Mouse (Mus musculus): ENCODE measurements at regions not wholly inside any gene's neighbourhood (a gene's known extent, or its start where the extent isn't known, plus 50 kb on each side); places are given as distances from the start of the nearest gene placed in this dataset.

- Histone ChIP-seq H3K4me1 (ENCODE audit: insufficient read depth, low read depth, low read length) (no peaks in the 10 kb centered on the region), H3K9me3 (replicated peaks) (peaks cover 22% of the 10 kb centered on the region), H3K27me3 (ENCODE audit: insufficient read depth, low read length) (no peaks in the 10 kb centered on the region), H3K36me3 (replicated peaks) (no peaks in the 10 kb centered on the region), H3K4me3 (ENCODE audit: low read depth, low read length) (no peak overlapping the region)
- DNase-seq (ENCODE audit: low spot score), result no peak
- TF ChIP-seq CTCF (IDR thresholded peaks at IDR 0.05; ENCODE audit: low read depth, low read length) (no peak), POLR2AphosphoS5 (IDR thresholded peaks at IDR 0.05; ENCODE audit: insufficient replicate concordance, low read depth, low read length) (no peak), TAL1 (conservative IDR thresholded peaks at IDR 0.05; ENCODE audit: low read depth, low read length) (no peak), GATA1 (IDR thresholded peaks at IDR 0.05; ENCODE audit: borderline replicate concordance, low read length) (no peak), GATA2 (IDR thresholded peaks at IDR 0.05; ENCODE audit: borderline replicate concordance, low read depth, low read length) (no peak)
- no peak for ATAC-seq (ENCODE audit: extremely low read depth, insufficient number of reproducible peaks, low FRiP score, poor library complexity, severe bottlenecking)
These were observed 450.2 kb upstream of the Cdh11 start for GRCm38 (mm10) chr8:103235614-103236013.

GRCm38 (mm10) chr8:103238456-103238970 lies 453.1 kb upstream of the Cdh11 start:
- DNase-seq (ENCODE audit: low spot score) (no peak), ATAC-seq (ENCODE audit: extremely low read depth, insufficient number of reproducible peaks, low FRiP score, poor library complexity, severe bottlenecking) (no peak)
- peaks cover 20% of the 10 kb centered on the region for H3K9me3 ChIP-seq (replicated peaks)
- no peaks in the 10 kb centered on the region for H3K4me1 ChIP-seq (ENCODE audit: insufficient read depth, low read depth, low read length)
- H3K4me3 ChIP-seq (ENCODE audit: low read depth, low read length), result no peak overlapping the region
- no peaks in the 10 kb centered on the region for H3K36me3 ChIP-seq (replicated peaks)
- TF ChIP-seq GATA1 (IDR thresholded peaks at IDR 0.05; ENCODE audit: borderline replicate concordance, low read length), result no peak
- TF ChIP-seq GATA2 (IDR thresholded peaks at IDR 0.05; ENCODE audit: borderline replicate concordance, low read depth, low read length), result no peak
- TF ChIP-seq CTCF (IDR thresholded peaks at IDR 0.05; ENCODE audit: low read depth, low read length), result no peak
- TF ChIP-seq TAL1 (conservative IDR thresholded peaks at IDR 0.05; ENCODE audit: low read depth, low read length), result no peak
- no peak for TF ChIP-seq POLR2AphosphoS5 (IDR thresholded peaks at IDR 0.05; ENCODE audit: insufficient replicate concordance, low read depth, low read length)
- no peaks in the 10 kb centered on the region for H3K27me3 ChIP-seq (ENCODE audit: insufficient read depth, low read length)

DNA sequence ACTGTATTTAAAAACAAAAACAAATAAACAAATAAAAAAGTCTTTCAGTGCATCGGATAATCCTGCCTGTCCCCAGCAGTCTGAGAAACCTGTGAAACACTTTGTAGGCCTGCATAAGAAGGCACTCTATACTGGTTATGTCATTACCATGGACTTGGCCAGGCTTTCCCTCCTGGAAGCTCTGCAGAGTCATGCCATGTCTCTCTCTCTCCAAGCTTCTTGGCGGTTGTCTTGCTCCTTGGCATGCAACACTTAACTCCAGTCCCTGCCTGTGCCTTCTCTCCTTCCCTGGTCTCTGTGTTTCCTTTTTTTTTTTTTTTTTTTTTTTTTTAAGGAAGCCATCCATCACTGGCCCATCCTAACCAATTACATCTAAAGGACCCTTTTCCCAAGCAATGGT lies 458.7 kb upstream of the Cdh11 start:
- TF ChIP-seq GATA2 (IDR thresholded peaks at IDR 0.05; ENCODE audit: borderline replicate concordance, low read depth, low read length), result no peak
- no peak for TF ChIP-seq POLR2AphosphoS5 (IDR thresholded peaks at IDR 0.05; ENCODE audit: insufficient replicate concordance, low read depth, low read length)
- TF ChIP-seq GATA1 (IDR thresholded peaks at IDR 0.05; ENCODE audit: borderline replicate concordance, low read length), result no peak
- no peak for TF ChIP-seq TAL1 (conservative IDR thresholded peaks at IDR 0.05; ENCODE audit: low read depth, low read length)
- TF ChIP-seq CTCF (IDR thresholded peaks at IDR 0.05; ENCODE audit: low read depth, low read length), result no peak
- ATAC-seq (ENCODE audit: extremely low read depth, insufficient number of reproducible peaks, low FRiP score, poor library complexity, severe bottlenecking), result no peak
- Histone ChIP-seq H3K9me3 (replicated peaks) (peaks cover 30% of the 10 kb centered on the region), H3K4me1 (ENCODE audit: insufficient read depth, low read depth, low read length) (no peaks in the 10 kb centered on the region), H3K36me3 (replicated peaks) (no peaks in the 10 kb centered on the region), H3K27me3 (ENCODE audit: insufficient read depth, low read length) (no peaks in the 10 kb centered on the region), H3K4me3 (ENCODE audit: low read depth, low read length) (no peak overlapping the region)
- DNase-seq (ENCODE audit: low spot score), result no peak

- H3K4me1 ChIP-seq (ENCODE audit: insufficient read depth, low read depth, low read length), result no peaks in the 10 kb centered on the region
- peaks cover 30% of the 10 kb centered on the region for H3K9me3 ChIP-seq (replicated peaks)
- H3K27me3 ChIP-seq (ENCODE audit: insufficient read depth, low read length), result no peaks in the 10 kb centered on the region
- no peak for DNase-seq (ENCODE audit: low spot score)
- H3K36me3 ChIP-seq (replicated peaks), result no peaks in the 10 kb centered on the region
- no peak for ATAC-seq (ENCODE audit: extremely low read depth, insufficient number of reproducible peaks, low FRiP score, poor library complexity, severe bottlenecking)
- TF ChIP-seq TAL1 (conservative IDR thresholded peaks at IDR 0.05; ENCODE audit: low read depth, low read length), result no peak
- no peak for TF ChIP-seq CTCF (IDR thresholded peaks at IDR 0.05; ENCODE audit: low read depth, low read length)
- TF ChIP-seq GATA2 (IDR thresholded peaks at IDR 0.05; ENCODE audit: borderline replicate concordance, low read depth, low read length), result no peak
- TF ChIP-seq GATA1 (IDR thresholded peaks at IDR 0.05; ENCODE audit: borderline replicate concordance, low read length), result no peak
- TF ChIP-seq POLR2AphosphoS5 (IDR thresholded peaks at IDR 0.05; ENCODE audit: insufficient replicate concordance, low read depth, low read length), result no peak
- H3K4me3 ChIP-seq (ENCODE audit: low read depth, low read length), result no peak overlapping the region
These were observed 459.2 kb upstream of the Cdh11 start for GRCm38 (mm10) chr8:103244658-103245057.

DNA sequence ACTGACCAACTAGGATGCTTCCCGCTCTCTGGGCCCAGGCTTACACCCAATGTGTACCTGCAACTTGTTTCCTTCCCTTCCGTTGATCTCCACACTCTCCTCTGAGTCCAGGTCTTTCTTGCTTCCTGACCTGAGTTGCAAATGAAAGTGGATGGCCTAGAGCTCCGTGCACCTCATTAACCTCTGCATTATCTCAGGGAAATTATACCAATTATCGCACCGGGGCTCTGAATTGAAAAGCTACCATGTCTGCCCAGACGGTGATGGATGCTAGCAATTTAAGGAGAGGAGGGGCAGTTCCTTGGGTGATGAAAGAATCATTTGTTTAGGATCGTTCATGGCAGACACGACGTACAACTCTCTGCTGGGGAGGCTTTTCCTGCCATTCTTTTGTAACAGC lies 460.4 kb upstream of the Cdh11 start:
- Histone ChIP-seq H3K4me1 (ENCODE audit: insufficient read depth, low read depth, low read length) (no peaks in the 10 kb centered on the region), H3K27me3 (ENCODE audit: insufficient read depth, low read length) (no peaks in the 10 kb centered on the region), H3K4me3 (ENCODE audit: low read depth, low read length) (no peak overlapping the region), H3K9me3 (replicated peaks) (peaks cover 25% of the 10 kb centered on the region), H3K36me3 (replicated peaks) (no peaks in the 10 kb centered on the region)
- DNase-seq (ENCODE audit: low spot score), result no peak
- TF ChIP-seq TAL1 (conservative IDR thresholded peaks at IDR 0.05; ENCODE audit: low read depth, low read length) (no peak), GATA1 (IDR thresholded peaks at IDR 0.05; ENCODE audit: borderline replicate concordance, low read length) (no peak), POLR2AphosphoS5 (IDR thresholded peaks at IDR 0.05; ENCODE audit: insufficient replicate concordance, low read depth, low read length) (no peak), GATA2 (IDR thresholded peaks at IDR 0.05; ENCODE audit: borderline replicate concordance, low read depth, low read length) (no peak), CTCF (IDR thresholded peaks at IDR 0.05; ENCODE audit: low read depth, low read length) (no peak)
- ATAC-seq (ENCODE audit: extremely low read depth, insufficient number of reproducible peaks, low FRiP score, poor library complexity, severe bottlenecking), result no peak

DNA sequence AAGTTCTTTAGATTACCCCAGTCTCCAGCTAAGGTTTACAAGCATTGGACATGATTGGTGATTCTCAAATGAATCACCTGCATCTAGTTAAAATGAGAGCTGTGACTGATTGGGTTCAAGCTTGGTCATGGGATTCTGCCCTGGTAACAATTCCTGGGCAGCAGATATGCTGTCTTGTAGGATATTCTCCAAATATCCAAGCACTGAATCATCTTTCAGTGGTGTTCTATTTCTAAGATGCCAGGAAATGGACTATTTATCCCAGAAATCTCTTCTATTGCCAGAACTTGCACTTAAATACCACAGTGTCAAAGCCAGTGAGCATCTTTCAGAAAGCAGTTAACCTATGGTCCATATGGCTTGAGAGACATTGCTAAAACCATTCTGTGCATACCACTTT lies 475.8 kb upstream of the Cdh11 start:
- no peak for ATAC-seq (ENCODE audit: extremely low read depth, insufficient number of reproducible peaks, low FRiP score, poor library complexity, severe bottlenecking)
- H3K4me3 ChIP-seq (ENCODE audit: low read depth, low read length), result no peak overlapping the region
- peaks cover 21% of the 10 kb centered on the region for H3K9me3 ChIP-seq (replicated peaks)
- no peak for DNase-seq (ENCODE audit: low spot score)
- no peaks in the 10 kb centered on the region for H3K4me1 ChIP-seq (ENCODE audit: insufficient read depth, low read depth, low read length)
- no peaks in the 10 kb centered on the region for H3K36me3 ChIP-seq (replicated peaks)
- H3K27me3 ChIP-seq (ENCODE audit: insufficient read depth, low read length), result no peaks in the 10 kb centered on the region
- TF ChIP-seq GATA1 (IDR thresholded peaks at IDR 0.05; ENCODE audit: borderline replicate concordance, low read length) (no peak), GATA2 (IDR thresholded peaks at IDR 0.05; ENCODE audit: borderline replicate concordance, low read depth, low read length) (no peak), POLR2AphosphoS5 (IDR thresholded peaks at IDR 0.05; ENCODE audit: insufficient replicate concordance, low read depth, low read length) (no peak)

Data from G1E (cell line).